Mouse (Mus musculus): ENCODE data around the gene Gm45713. TPM values are rescaled to one million over a fixed set of nuclear protein-coding genes. Genes with fewer than 3 reads are reported as not detected.

Gm45713 gene
- polyA plus RNA-seq, 1 experiment: 0.16 TPM

GRCm38 (mm10) chr7:45168656-45169055, 32.6 kb upstream of the Gm45713 start:
- H3K27ac ChIP-seq (ENCODE audit: insufficient read depth, low read length): peak overlapping the region; percentile 93
- DNase-seq: peak; percentile 69 to 73

GRCm38 (mm10) chr7:45167761-45168445, 31.9 kb upstream of the Gm45713 start:
- peak overlapping the region; percentile 93 for H3K27ac ChIP-seq (ENCODE audit: insufficient read depth, low read length)
- 2% methylated on average over 19 of the region's 19 CpGs for WGBS
- H3K4me3 ChIP-seq (replicated peaks; ENCODE audit: insufficient read depth, low read depth, low read length): peak overlapping the region; percentile 79
- DNase-seq: peak; percentile 88 to 90
- peaks cover 21% of the 10 kb centered on the region for H3K4me1 ChIP-seq (ENCODE audit: control insufficient read depth, insufficient read depth, low read length)
- no peak for TF ChIP-seq CTCF (IDR thresholded peaks at IDR 0.05; ENCODE audit: borderline replicate concordance, insufficient read depth, low read depth, low read length)
- TF ChIP-seq POLR2A (IDR thresholded peaks at IDR 0.05; ENCODE audit: borderline replicate concordance, insufficient read depth, low read length): peak; percentile 19; the same call in 1 of the 2 replicates
- H3K27me3 ChIP-seq (ENCODE audit: control insufficient read depth, insufficient read depth, low read length): no peaks in the 10 kb centered on the region

More at GRCm38 (mm10) chr7:45168656-45169055, 32.6 kb upstream of the Gm45713 start:
- 1% methylated on average over 24 of the region's 24 CpGs for WGBS
- Histone ChIP-seq H3K4me3 (replicated peaks; ENCODE audit: insufficient read depth, low read depth, low read length) (peak overlapping the region; percentile 79), H3K4me1 (ENCODE audit: control insufficient read depth, insufficient read depth, low read length) (peaks cover 21% of the 10 kb centered on the region), H3K27me3 (ENCODE audit: control insufficient read depth, insufficient read depth, low read length) (no peaks in the 10 kb centered on the region)
- TF ChIP-seq POLR2A (IDR thresholded peaks at IDR 0.05; ENCODE audit: borderline replicate concordance, insufficient read depth, low read length) (no peak), CTCF (IDR thresholded peaks at IDR 0.05; ENCODE audit: borderline replicate concordance, insufficient read depth, low read depth, low read length) (no peak)

- Histone ChIP-seq H3K4me1 (ENCODE audit: control insufficient read depth, insufficient read depth, low read length) (peaks cover 26% of the 10 kb centered on the region), H3K27me3 (ENCODE audit: control insufficient read depth, insufficient read depth, low read length) (no peaks in the 10 kb centered on the region), H3K4me3 (replicated peaks; ENCODE audit: insufficient read depth, low read depth, low read length) (peak overlapping the region; percentile 79), H3K27ac (ENCODE audit: insufficient read depth, low read length) (peak overlapping the region; percentile 93)
- 8% methylated on average over 10 of the region's 10 CpGs for WGBS
- TF ChIP-seq POLR2A (IDR thresholded peaks at IDR 0.05; ENCODE audit: borderline replicate concordance, insufficient read depth, low read length): peak; percentile 30; the same call in 1 of the 2 replicates
- TF ChIP-seq CTCF (IDR thresholded peaks at IDR 0.05; ENCODE audit: borderline replicate concordance, insufficient read depth, low read depth, low read length): no peak
- peak; percentile 76 to 80 for DNase-seq
Measured at GRCm38 (mm10) chr7:45166950-45167401, 30.9 kb upstream of the Gm45713 start.

GRCm38 (mm10) chr7:45165701-45166100, 29.7 kb upstream of the Gm45713 start:
- Histone ChIP-seq H3K27me3 (ENCODE audit: control insufficient read depth, insufficient read depth, low read length) (no peaks in the 10 kb centered on the region), H3K4me1 (ENCODE audit: control insufficient read depth, insufficient read depth, low read length) (peaks cover 22% of the 10 kb centered on the region), H3K4me3 (replicated peaks; ENCODE audit: insufficient read depth, low read depth, low read length) (peak overlapping the region; percentile 79), H3K27ac (ENCODE audit: insufficient read depth, low read length) (peak overlapping the region; percentile 91)
- WGBS: 12% methylated on average over 11 of the region's 11 CpGs
- TF ChIP-seq POLR2A (IDR thresholded peaks at IDR 0.05; ENCODE audit: borderline replicate concordance, insufficient read depth, low read length) (no peak), CTCF (IDR thresholded peaks at IDR 0.05; ENCODE audit: borderline replicate concordance, insufficient read depth, low read depth, low read length) (no peak)
- peak in 1 of 2 experiments; percentile 61 for DNase-seq

- H3K27me3 ChIP-seq (ENCODE audit: control insufficient read depth, insufficient read depth, low read length): no peaks in the 10 kb centered on the region
- DNase-seq: peak; percentile 78 to 84
- peak overlapping the region; percentile 79 for H3K4me3 ChIP-seq (replicated peaks; ENCODE audit: insufficient read depth, low read depth, low read length)
Measured at GRCm38 (mm10) chr7:45164833-45165232, 28.8 kb upstream of the Gm45713 start.

GRCm38 (mm10) chr7:45163735-45164490, 27.9 kb upstream of the Gm45713 start, which contains the start of gene Slc17a7:
Gene Slc17a7, plus strand, starts transcription at chr7:45163949.
- no peaks in the 10 kb centered on the region for H3K27me3 ChIP-seq (ENCODE audit: control insufficient read depth, insufficient read depth, low read length)
- 3% methylated on average over 40 of the region's 41 CpGs for WGBS

More at GRCm38 (mm10) chr7:45164833-45165232, 28.8 kb upstream of the Gm45713 start:
- peaks cover 15% of the 10 kb centered on the region; the same call in 1 of the 2 replicates for H3K4me1 ChIP-seq (ENCODE audit: control insufficient read depth, insufficient read depth, low read length)
- TF ChIP-seq POLR2A (IDR thresholded peaks at IDR 0.05; ENCODE audit: borderline replicate concordance, insufficient read depth, low read length) (peak; percentile 43; the same call in 1 of the 2 replicates), CTCF (IDR thresholded peaks at IDR 0.05; ENCODE audit: borderline replicate concordance, insufficient read depth, low read depth, low read length) (no peak)
- 16% methylated on average over 5 of the region's 5 CpGs for WGBS
- peak overlapping the region; percentile 91 for H3K27ac ChIP-seq (ENCODE audit: insufficient read depth, low read length)

GRCm38 (mm10) chr7:45162996-45163615, 27.1 kb upstream of the Gm45713 start:
- Histone ChIP-seq H3K27ac (ENCODE audit: insufficient read depth, low read length) (peak overlapping the region; percentile 87), H3K4me1 (ENCODE audit: control insufficient read depth, insufficient read depth, low read length) (peaks cover 5% of the 10 kb centered on the region; the same call in 1 of the 2 replicates), H3K27me3 (ENCODE audit: control insufficient read depth, insufficient read depth, low read length) (no peaks in the 10 kb centered on the region), H3K4me3 (replicated peaks; ENCODE audit: insufficient read depth, low read depth, low read length) (peak overlapping the region; percentile 79)
- TF ChIP-seq CTCF (IDR thresholded peaks at IDR 0.05; ENCODE audit: borderline replicate concordance, insufficient read depth, low read depth, low read length): no peak
- no peak for TF ChIP-seq POLR2A (IDR thresholded peaks at IDR 0.05; ENCODE audit: borderline replicate concordance, insufficient read depth, low read length)
- DNase-seq: no peak
- 35% methylated on average over 9 of the region's 9 CpGs for WGBS

More at GRCm38 (mm10) chr7:45163735-45164490, 27.9 kb upstream of the Gm45713 start, which contains the start of gene Slc17a7:
- peaks cover 10% of the 10 kb centered on the region; the same call in 1 of the 2 replicates for H3K4me1 ChIP-seq (ENCODE audit: control insufficient read depth, insufficient read depth, low read length)
- H3K4me3 ChIP-seq (replicated peaks; ENCODE audit: insufficient read depth, low read depth, low read length): peak within 1 kb of the TSS; percentile 79
- peak within 1 kb of the TSS; percentile 91 for H3K27ac ChIP-seq (ENCODE audit: insufficient read depth, low read length)
- DNase-seq: peak; percentile 86 to 89
- TF ChIP-seq CTCF (IDR thresholded peaks at IDR 0.05; ENCODE audit: borderline replicate concordance, insufficient read depth, low read depth, low read length): no peak
- peak; percentile 65 for TF ChIP-seq POLR2A (IDR thresholded peaks at IDR 0.05; ENCODE audit: borderline replicate concordance, insufficient read depth, low read length)
